In the genomic region with DNA sequence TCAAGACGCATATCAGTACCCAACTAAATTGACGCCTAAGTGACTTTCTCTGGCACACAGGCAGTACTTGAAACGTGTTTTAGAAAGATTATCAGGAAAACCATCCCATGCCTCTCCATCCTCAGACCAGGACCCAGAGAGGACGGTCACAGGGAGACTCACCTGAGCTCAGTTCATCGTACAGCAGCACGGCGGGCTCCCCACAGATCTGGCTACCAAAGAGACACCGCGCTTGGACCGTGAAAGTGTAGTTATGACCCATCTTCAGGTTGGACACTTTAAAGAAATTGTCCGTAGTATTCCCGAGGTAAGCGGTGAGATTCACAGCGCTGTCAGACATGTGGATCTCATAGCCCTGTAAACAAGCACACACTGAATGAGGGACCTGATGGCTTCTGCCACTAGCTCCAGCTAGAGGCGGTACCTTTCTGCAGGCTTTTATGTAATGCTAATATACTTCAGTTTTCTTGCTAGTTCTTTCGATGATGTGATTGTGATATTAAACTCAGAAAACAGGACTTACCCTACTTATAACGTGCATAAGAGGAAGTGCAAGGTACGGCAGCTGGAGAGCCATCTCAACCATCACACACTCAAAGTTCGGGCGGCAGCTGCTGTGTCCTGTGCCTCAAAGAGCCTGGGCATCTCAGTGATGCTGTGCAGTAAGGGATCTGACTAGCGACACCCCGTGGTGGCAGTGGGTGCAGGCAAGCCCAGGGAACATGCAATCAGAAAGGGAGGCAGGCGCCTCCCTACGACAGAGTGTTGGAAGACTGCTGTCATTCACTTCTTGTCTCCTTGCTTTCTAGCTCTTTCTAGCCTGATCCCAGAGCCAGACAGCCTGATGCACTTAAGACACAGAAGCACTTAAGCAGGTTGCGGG, we compare ENCODE assay signal across 9 mouse cellular contexts.
A peak's percentile ranks its signal among the peaks of the same experiment; 100 is the strongest.
DNase-seq lines count a peak whose midpoint lies in the region; ATAC-seq and TF ChIP-seq lines count a peak whose summit lies in the region.
"Had no signal": no experiment of that assay in that cellular context is flagged by ENCODE, and none has a peak within 500 bp of the region (broad histone marks: within the 10 kb centered on the region; RNA-seq: fewer than 3 reads in every experiment).

No protein-coding gene starts in this region.

- WGBS in heart, postnatal 0 days: 72% methylated on average over 25 of the region's 25 CpGs
- 69% methylated on average over 25 of the region's 25 CpGs for WGBS in midbrain, embryonic 12.5 days

- peak; percentile 74 for TF ChIP-seq CTCF in heart, postnatal 0 days (IDR thresholded peaks at IDR 0.05; ENCODE audit: low read depth)

- H3K9me3 ChIP-seq in heart, postnatal 0 days (replicated peaks; ENCODE audit: control insufficient read depth, low read length): no peaks in the 10 kb centered on the region
- H3K9me3 ChIP-seq in midbrain, embryonic 12.5 days: no peaks in the 10 kb centered on the region

- H3K4me2 ChIP-seq in heart, postnatal 0 days (ENCODE audit: low read depth, low read length): no peak overlapping the region
- no peak overlapping the region for H3K4me2 ChIP-seq in midbrain, embryonic 12.5 days (replicated peaks)
- H3K4me2 ChIP-seq: liver, embryonic 13.5 days had no signal

- no peak for TF ChIP-seq EP300 in heart, postnatal 0 days (IDR thresholded peaks at IDR 0.05; ENCODE audit: low read depth)

- peak; percentile 59 for DNase-seq in gastrocnemius, adult 18-20 months (ENCODE audit: low spot score)
- DNase-seq in gastrocnemius, postnatal 25 days: no peak
- DNase-seq in R1 (ENCODE audit: low read depth, low spot score): peak; percentile 72
- peak; percentile 89 for DNase-seq in embryo, embryonic 10 days (ENCODE audit: low spot score)
- peak; percentile 30 for DNase-seq in heart, postnatal 0 days (ENCODE audit: low spot score)
- peak; percentile 76 to 79 for DNase-seq in layer of hippocampus, postnatal 36 days
- peak; percentile 84 for DNase-seq in testis, postnatal 10 days (ENCODE audit: low spot score)
- DNase-seq: liver, embryonic 13.5 days had no signal

- no peak overlapping the region for H3K4me3 ChIP-seq in heart, postnatal 0 days (ENCODE audit: low read depth, low read length)
- no peak overlapping the region for H3K4me3 ChIP-seq in midbrain, embryonic 12.5 days
- H3K4me3 ChIP-seq: liver, embryonic 13.5 days had no signal

- no peak overlapping the region for H3K27ac ChIP-seq in heart, postnatal 0 days (ENCODE audit: low read depth)
- H3K27ac ChIP-seq in midbrain, embryonic 12.5 days (replicated peaks): no peak overlapping the region
- H3K27ac ChIP-seq: liver, embryonic 13.5 days had no signal

- no peaks in the 10 kb centered on the region for H3K4me1 ChIP-seq in heart, postnatal 0 days (ENCODE audit: control insufficient read depth, insufficient read depth)
- 0 out of 2 replicates have a peak, but pooled peaks cover 3% of the 10 kb centered on the region for H3K4me1 ChIP-seq in midbrain, embryonic 12.5 days
- H3K4me1 ChIP-seq: liver, embryonic 13.5 days had no signal

- peak; percentile 56; the same call in 1 of the 2 replicates for ATAC-seq in heart, postnatal 0 days (ENCODE audit: insufficient read depth, low read depth)
- ATAC-seq in midbrain, embryonic 12.5 days (ENCODE audit: low FRiP score, low read depth): peak; percentile 77

- no peaks in the 10 kb centered on the region for H3K27me3 ChIP-seq in heart, postnatal 0 days (ENCODE audit: control insufficient read depth, insufficient read depth, low read length)
- no peaks in the 10 kb centered on the region for H3K27me3 ChIP-seq in midbrain, embryonic 12.5 days
- H3K27me3 ChIP-seq: liver, embryonic 13.5 days had no signal

- H3K36me3 ChIP-seq in heart, postnatal 0 days (replicated peaks; ENCODE audit: control insufficient read depth, insufficient read depth, low read length): no peaks in the 10 kb centered on the region
- H3K36me3 ChIP-seq in midbrain, embryonic 12.5 days: no peaks in the 10 kb centered on the region
- H3K36me3 ChIP-seq: liver, embryonic 13.5 days had no signal

- H3K9ac ChIP-seq in heart, postnatal 0 days (replicated peaks; ENCODE audit: low read depth, low read length): no peak overlapping the region
- no peak overlapping the region for H3K9ac ChIP-seq in midbrain, embryonic 12.5 days (replicated peaks)
- H3K9ac ChIP-seq: liver, embryonic 13.5 days had no signal
